Mouse (Mus musculus) stomach, embryonic 14.5 days (tissue): ENCODE results near the gene Stag2. TPM values are rescaled to one million over a fixed set of nuclear protein-coding genes. Genes with fewer than 3 reads are reported as not detected.

Experiments
- ATAC-seq: fragments of 200-750 bp; cut with Nextera tagmentation; 2 replicates; pipeline ENCODE4 v1.8.0; 2017; ENCODE audit warnings: low read depth, moderate TSS enrichment; ENCODE audit not compliant: insufficient number of reproducible peaks, insufficient read depth, low FRiP score
- H3K27ac ChIP-seq: fragments of 300-500 bp; sonication (generic); 2 replicates; pipeline ENCODE4 v1.5.1; 2014; ENCODE audit warnings: mild to moderate bottlenecking, low read length, moderate library complexity, mixed read lengths
- H3K27me3 ChIP-seq: fragments of 300-500 bp; sonication (generic); 2 replicates; pipeline ENCODE4 v1.6.1; 2014; ENCODE audit warnings: low read length, control low read depth, mixed read lengths; ENCODE audit not compliant: control insufficient read depth, insufficient read depth
- H3K36me3 ChIP-seq: fragments of 300-500 bp; sonication (generic); 2 replicates; pipeline ENCODE4 v1.6.1; 2014; ENCODE audit warnings: mild to moderate bottlenecking, control low read depth, low read length, moderate library complexity, mixed read lengths; ENCODE audit not compliant: control insufficient read depth, insufficient read depth
- H3K4me1 ChIP-seq: fragments of 300-500 bp; sonication (generic); 2 replicates; pipeline ENCODE4 v1.6.1; 2014; ENCODE audit warnings: low read length, control low read depth, mixed read lengths; ENCODE audit not compliant: control insufficient read depth, insufficient read depth
- H3K4me2 ChIP-seq: fragments of 300-500 bp; sonication (generic); replicated peaks from 2 replicates; pipeline ENCODE4 v1.6.1; 2014; ENCODE audit warnings: low read depth, low read length, control low read depth
- H3K4me3 ChIP-seq: fragments of 300-500 bp; sonication (generic); 2 replicates; pipeline ENCODE4 v1.5.1; 2014; ENCODE audit warnings: low read depth, low read length, control low read depth
- H3K9ac ChIP-seq: fragments of 300-500 bp; sonication (generic); replicated peaks from 2 replicates; pipeline ENCODE4 v1.6.1; 2014; ENCODE audit warnings: low read depth, mild to moderate bottlenecking, control low read depth, low read length, moderate library complexity, mixed read lengths
- H3K9me3 ChIP-seq: fragments of 300-500 bp; sonication (generic); 2 replicates; pipeline ENCODE4 v1.6.1; 2016; ENCODE audit warnings: low read depth, low read length, control low read depth; ENCODE audit not compliant: control insufficient read depth
- WGBS: fragments of 180-500 bp; shearing (Covaris S2); extraction: QIAGEN DNeasy Blood & Tissue Kit; methylation state at CpG from one replicate; pipeline ENCODE4 v1.1.7; 2014; 5-methylcytosine and 5-hydroxymethylcytosine counted together
- polyA plus RNA-seq: library from polyadenylated mRNA; unstranded; fragments of >200 nt; fragmentation: Nextera tagmentation; extraction: Ambion mirVana; gene quantifications from 2 replicates; pipeline ENCODE4 v1.2.1, GENCODE M21; 2014

Stag2 gene
- polyA plus RNA-seq, 1 experiment from 2014 or later: 59.5 TPM

DNA sequence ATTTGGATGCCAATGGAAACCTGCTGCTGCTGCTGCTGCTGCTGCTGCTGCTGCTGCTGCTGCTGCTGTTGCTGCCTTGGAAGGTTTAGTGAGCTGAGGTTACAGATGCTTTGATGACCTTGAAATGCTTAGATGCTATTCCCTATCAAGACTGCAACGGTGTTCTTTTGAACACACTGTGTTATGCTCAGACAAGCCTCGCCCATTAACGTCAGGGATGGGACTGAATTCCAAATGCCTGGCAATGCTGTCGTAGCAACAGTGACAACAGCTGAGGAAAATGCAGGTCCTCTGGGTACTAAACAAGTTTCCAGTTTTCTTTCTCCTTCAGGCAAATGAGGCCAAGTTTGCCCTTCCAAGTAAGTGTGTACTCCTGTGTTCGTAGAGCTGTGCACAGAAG is 171.3 kb downstream of the Stag2 start:
- no peak overlapping the region for H3K4me2 ChIP-seq
- no peak overlapping the region for H3K9ac ChIP-seq
- no peaks in the 10 kb centered on the region for H3K27me3 ChIP-seq
- no peak for ATAC-seq
- H3K36me3 ChIP-seq: no peaks in the 10 kb centered on the region
- 40% methylated on average over 5 of the region's 5 CpGs for WGBS
- H3K27ac ChIP-seq: no peak overlapping the region
- H3K4me3 ChIP-seq: no peak overlapping the region
- no peaks in the 10 kb centered on the region for H3K9me3 ChIP-seq
- H3K4me1 ChIP-seq: no peaks in the 10 kb centered on the region

DNA sequence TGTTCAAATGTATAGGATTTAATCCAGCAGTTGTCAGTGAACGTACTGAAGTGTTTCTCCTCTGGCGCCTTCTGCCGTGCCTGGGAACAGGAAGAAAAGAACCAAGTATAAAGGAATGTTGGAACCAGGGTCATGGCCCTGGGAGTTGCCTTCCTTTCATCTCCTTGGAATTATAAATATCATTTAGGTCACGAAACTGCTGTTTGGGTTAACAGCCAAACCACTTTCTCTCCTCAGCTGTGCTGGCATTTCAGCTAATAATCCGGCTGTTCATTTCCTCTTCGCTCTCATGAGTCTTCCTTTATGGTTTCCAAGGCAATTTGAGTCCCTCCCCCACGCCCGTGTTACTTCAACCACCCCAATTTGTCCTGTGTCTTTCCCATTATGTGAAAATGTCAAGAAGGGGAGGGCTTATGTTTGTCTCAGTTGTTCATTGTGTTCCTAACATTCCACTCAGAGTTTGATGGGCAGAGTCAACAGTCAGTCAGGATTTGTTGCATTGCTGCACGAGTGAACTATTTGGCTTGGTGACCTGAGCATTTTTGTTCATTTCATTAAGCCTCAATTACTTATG is 172.2 kb downstream of the Stag2 start:
- Histone ChIP-seq H3K4me3 (no peak overlapping the region), H3K4me2 (no peak overlapping the region), H3K36me3 (no peaks in the 10 kb centered on the region), H3K9me3 (no peaks in the 10 kb centered on the region), H3K27ac (no peak overlapping the region), H3K27me3 (no peaks in the 10 kb centered on the region), H3K4me1 (no peaks in the 10 kb centered on the region), H3K9ac (no peak overlapping the region)
- no peak for ATAC-seq
- WGBS: 35% methylated on average over 9 of the region's 9 CpGs

DNA sequence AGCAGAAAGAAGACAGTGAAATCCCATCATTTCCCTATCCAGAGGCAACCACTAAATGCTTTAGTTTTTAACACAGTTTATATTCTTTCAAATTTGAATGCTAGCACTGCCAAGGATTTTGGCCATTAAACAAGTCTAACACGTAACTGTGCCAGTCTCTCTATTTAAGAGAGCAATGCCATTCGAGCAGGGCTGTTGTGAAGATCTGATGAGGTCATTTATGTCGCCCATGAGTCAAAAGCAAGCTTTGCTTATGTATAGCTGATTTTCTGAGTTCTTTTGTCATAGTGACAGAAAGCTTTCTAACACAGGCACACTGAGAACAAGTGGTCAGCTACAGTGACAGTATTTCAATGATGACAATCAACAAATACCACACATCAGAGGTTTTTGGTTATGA is 175.7 kb downstream of the Stag2 start:
- Histone ChIP-seq H3K9me3 (no peaks in the 10 kb centered on the region), H3K27ac (no peak overlapping the region), H3K27me3 (no peaks in the 10 kb centered on the region), H3K4me3 (no peak overlapping the region), H3K9ac (no peak overlapping the region), H3K4me2 (no peak overlapping the region), H3K4me1 (no peaks in the 10 kb centered on the region), H3K36me3 (no peaks in the 10 kb centered on the region)
- no peak for ATAC-seq
- WGBS: 62% methylated on average over 3 of the region's 3 CpGs

Other genes with a start within 250 kb of the Stag2 start
- gene Thoc2, start 228.6 kb upstream of the Stag2 start, polyA plus RNA-seq: 110 and 111 TPM in 2 replicates
- gene Xiap, start 89.6 kb upstream of the Stag2 start, polyA plus RNA-seq: 22.8 and 24.0 TPM in 2 replicates